Mouse (Mus musculus): ENCODE measurements at regions not wholly inside any gene's neighbourhood (a gene's known extent, or its start where the extent isn't known, plus 50 kb on each side); places are given as distances from the start of the nearest gene placed in this dataset.

DNA sequence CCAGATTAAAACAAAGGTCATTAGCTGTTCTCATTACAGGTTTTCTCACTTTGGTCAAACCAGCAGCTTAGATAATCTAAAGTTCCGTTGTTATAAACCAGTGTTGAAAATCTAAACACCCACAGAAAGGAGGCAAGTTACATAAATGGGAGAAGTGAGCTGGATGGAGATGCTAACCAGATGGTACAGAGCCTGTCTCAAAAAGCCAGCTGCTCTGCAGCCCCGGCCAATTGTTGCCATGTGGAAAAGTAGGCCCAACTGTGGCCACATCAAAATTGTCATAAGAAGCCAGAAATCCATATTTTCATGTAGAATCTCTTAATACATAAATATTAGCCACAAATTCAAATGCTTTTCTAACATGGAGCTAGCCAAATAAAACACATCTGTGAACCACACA lies 188.9 kb upstream of the 1810046K07Rik start:
- TF ChIP-seq POLR2A (IDR thresholded peaks at IDR 0.05; ENCODE audit: control insufficient read depth, low read depth, low read length) (no peak), CTCF (IDR thresholded peaks at IDR 0.05; ENCODE audit: control insufficient read depth, insufficient read depth, insufficient replicate concordance, low read depth, low read length) (no peak)
- no peaks in the 10 kb centered on the region for H3K4me1 ChIP-seq (ENCODE audit: control insufficient read depth, insufficient read depth, low read length)

GRCm38 (mm10) chr9:51518376-51518775 lies 189.7 kb upstream of the 1810046K07Rik start:
- Histone ChIP-seq H3K27me3 (ENCODE audit: control insufficient read depth, insufficient read depth, low read length) (no peaks in the 10 kb centered on the region), H3K36me3 (ENCODE audit: control insufficient read depth, insufficient read depth, low read length) (no peaks in the 10 kb centered on the region), H3K4me3 (ENCODE audit: control insufficient read depth, low read depth, low read length) (no peak overlapping the region), H3K4me1 (ENCODE audit: control insufficient read depth, insufficient read depth, low read length) (no peaks in the 10 kb centered on the region), H3K27ac (ENCODE audit: control insufficient read depth, insufficient read depth, low read depth, low read length) (no peak overlapping the region)
- TF ChIP-seq POLR2A (IDR thresholded peaks at IDR 0.05; ENCODE audit: control insufficient read depth, low read depth, low read length) (no peak), CTCF (IDR thresholded peaks at IDR 0.05; ENCODE audit: control insufficient read depth, insufficient read depth, insufficient replicate concordance, low read depth, low read length) (no peak)

More for the DNA sequence above, 188.9 kb upstream of the 1810046K07Rik start:
- no peak overlapping the region for H3K4me3 ChIP-seq (ENCODE audit: control insufficient read depth, low read depth, low read length)
- H3K27me3 ChIP-seq (ENCODE audit: control insufficient read depth, insufficient read depth, low read length), result no peaks in the 10 kb centered on the region
- no peak overlapping the region for H3K27ac ChIP-seq (ENCODE audit: control insufficient read depth, insufficient read depth, low read depth, low read length)
- no peaks in the 10 kb centered on the region for H3K36me3 ChIP-seq (ENCODE audit: control insufficient read depth, insufficient read depth, low read length)

- H3K36me3 ChIP-seq (ENCODE audit: control insufficient read depth, insufficient read depth, low read length), result no peaks in the 10 kb centered on the region
- no peaks in the 10 kb centered on the region for H3K4me1 ChIP-seq (ENCODE audit: control insufficient read depth, insufficient read depth, low read length)
- H3K4me3 ChIP-seq (ENCODE audit: control insufficient read depth, low read depth, low read length), result no peak overlapping the region
- no peak for TF ChIP-seq CTCF (IDR thresholded peaks at IDR 0.05; ENCODE audit: control insufficient read depth, insufficient read depth, insufficient replicate concordance, low read depth, low read length)
- no peak for TF ChIP-seq POLR2A (IDR thresholded peaks at IDR 0.05; ENCODE audit: control insufficient read depth, low read depth, low read length)
- H3K27ac ChIP-seq (ENCODE audit: control insufficient read depth, insufficient read depth, low read depth, low read length), result no peak overlapping the region
- H3K27me3 ChIP-seq (ENCODE audit: control insufficient read depth, insufficient read depth, low read length), result no peaks in the 10 kb centered on the region
Measured at GRCm38 (mm10) chr9:51523471-51523870, 194.8 kb upstream of the 1810046K07Rik start.

- no peak overlapping the region for H3K27ac ChIP-seq (ENCODE audit: control insufficient read depth, insufficient read depth, low read depth, low read length)
- no peaks in the 10 kb centered on the region for H3K36me3 ChIP-seq (ENCODE audit: control insufficient read depth, insufficient read depth, low read length)
- TF ChIP-seq POLR2A (IDR thresholded peaks at IDR 0.05; ENCODE audit: control insufficient read depth, low read depth, low read length) (no peak), CTCF (IDR thresholded peaks at IDR 0.05; ENCODE audit: control insufficient read depth, insufficient read depth, insufficient replicate concordance, low read depth, low read length) (no peak)
- H3K4me1 ChIP-seq (ENCODE audit: control insufficient read depth, insufficient read depth, low read length), result no peaks in the 10 kb centered on the region; the same call in 1 of the 2 replicates
- H3K27me3 ChIP-seq (ENCODE audit: control insufficient read depth, insufficient read depth, low read length), result no peaks in the 10 kb centered on the region
- no peak overlapping the region for H3K4me3 ChIP-seq (ENCODE audit: control insufficient read depth, low read depth, low read length)
Measured at GRCm38 (mm10) chr9:51525906-51526305, 197.2 kb upstream of the 1810046K07Rik start.

GRCm38 (mm10) chr9:51538894-51539293 lies 210.2 kb upstream of the 1810046K07Rik start:
- Histone ChIP-seq H3K4me1 (ENCODE audit: control insufficient read depth, insufficient read depth, low read length) (no peaks in the 10 kb centered on the region), H3K27ac (ENCODE audit: control insufficient read depth, insufficient read depth, low read depth, low read length) (no peak overlapping the region), H3K4me3 (ENCODE audit: control insufficient read depth, low read depth, low read length) (no peak overlapping the region), H3K36me3 (ENCODE audit: control insufficient read depth, insufficient read depth, low read length) (no peaks in the 10 kb centered on the region), H3K27me3 (ENCODE audit: control insufficient read depth, insufficient read depth, low read length) (no peaks in the 10 kb centered on the region)
- TF ChIP-seq POLR2A (IDR thresholded peaks at IDR 0.05; ENCODE audit: control insufficient read depth, low read depth, low read length) (no peak), CTCF (IDR thresholded peaks at IDR 0.05; ENCODE audit: control insufficient read depth, insufficient read depth, insufficient replicate concordance, low read depth, low read length) (no peak)

GRCm38 (mm10) chr9:51541940-51542339 lies 213.2 kb upstream of the 1810046K07Rik start:
- Histone ChIP-seq H3K36me3 (ENCODE audit: control insufficient read depth, insufficient read depth, low read length) (no peaks in the 10 kb centered on the region), H3K4me1 (ENCODE audit: control insufficient read depth, insufficient read depth, low read length) (no peaks in the 10 kb centered on the region), H3K4me3 (ENCODE audit: control insufficient read depth, low read depth, low read length) (no peak overlapping the region), H3K27me3 (ENCODE audit: control insufficient read depth, insufficient read depth, low read length) (no peaks in the 10 kb centered on the region), H3K27ac (ENCODE audit: control insufficient read depth, insufficient read depth, low read depth, low read length) (no peak overlapping the region)
- TF ChIP-seq POLR2A (IDR thresholded peaks at IDR 0.05; ENCODE audit: control insufficient read depth, low read depth, low read length), result no peak
- no peak for TF ChIP-seq CTCF (IDR thresholded peaks at IDR 0.05; ENCODE audit: control insufficient read depth, insufficient read depth, insufficient replicate concordance, low read depth, low read length)

DNA sequence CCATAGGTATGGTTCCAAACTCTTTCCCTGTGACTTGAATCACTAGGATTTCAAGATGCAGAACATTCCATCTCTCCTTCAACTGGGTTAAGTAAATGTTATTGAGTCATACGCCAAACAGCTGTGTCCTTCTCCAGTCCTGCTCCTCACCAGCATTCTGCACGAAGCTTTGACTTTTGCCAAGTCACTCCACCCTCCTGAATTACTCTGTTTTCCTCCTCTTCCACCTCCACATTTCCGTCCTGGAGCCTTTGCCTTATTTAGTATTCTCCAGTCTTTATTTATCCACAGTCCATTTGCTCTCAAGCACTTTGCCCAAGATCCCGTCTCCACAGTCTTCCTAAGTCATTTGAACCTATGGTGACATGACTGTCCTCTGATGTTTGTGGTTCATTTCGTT lies 193.1 kb upstream of the Arhgap20 start:
- Histone ChIP-seq H3K27me3 (ENCODE audit: control insufficient read depth, insufficient read depth, low read length) (no peaks in the 10 kb centered on the region), H3K27ac (ENCODE audit: control insufficient read depth, insufficient read depth, low read depth, low read length) (no peak overlapping the region), H3K36me3 (ENCODE audit: control insufficient read depth, insufficient read depth, low read length) (no peaks in the 10 kb centered on the region), H3K4me3 (ENCODE audit: control insufficient read depth, low read depth, low read length) (no peak overlapping the region), H3K4me1 (ENCODE audit: control insufficient read depth, insufficient read depth, low read length) (no peaks in the 10 kb centered on the region)
- TF ChIP-seq CTCF (IDR thresholded peaks at IDR 0.05; ENCODE audit: control insufficient read depth, insufficient read depth, insufficient replicate concordance, low read depth, low read length) (no peak), POLR2A (IDR thresholded peaks at IDR 0.05; ENCODE audit: control insufficient read depth, low read depth, low read length) (no peak)

GRCm38 (mm10) chr9:51581601-51582000 lies 183.5 kb upstream of the Arhgap20 start:
- TF ChIP-seq CTCF (IDR thresholded peaks at IDR 0.05; ENCODE audit: control insufficient read depth, insufficient read depth, insufficient replicate concordance, low read depth, low read length) (no peak), POLR2A (IDR thresholded peaks at IDR 0.05; ENCODE audit: control insufficient read depth, low read depth, low read length) (no peak)
- no peaks in the 10 kb centered on the region for H3K36me3 ChIP-seq (ENCODE audit: control insufficient read depth, insufficient read depth, low read length)
- no peak overlapping the region for H3K27ac ChIP-seq (ENCODE audit: control insufficient read depth, insufficient read depth, low read depth, low read length)
- H3K4me3 ChIP-seq (ENCODE audit: control insufficient read depth, low read depth, low read length), result no peak overlapping the region
- no peaks in the 10 kb centered on the region for H3K4me1 ChIP-seq (ENCODE audit: control insufficient read depth, insufficient read depth, low read length)
- H3K27me3 ChIP-seq (ENCODE audit: control insufficient read depth, insufficient read depth, low read length), result no peaks in the 10 kb centered on the region

Data from testis, adult 2 months (tissue).